19 mouse cellular contexts compared by ENCODE assay signal in genomic region chr2:154571266-154571665, GRCm38 (mm10). TPM values are rescaled to one million over a fixed set of nuclear protein-coding genes. Genes with fewer than 3 reads are reported as not detected.
A peak's percentile ranks its signal among the peaks of the same experiment; 100 is the strongest.
DNase-seq lines count a peak whose midpoint lies in the region; ATAC-seq and TF ChIP-seq lines count a peak whose summit lies in the region.
"Had no signal": no experiment of that assay in that cellular context is flagged by ENCODE, and none has a peak within 500 bp of the region (broad histone marks: within the 10 kb centered on the region; RNA-seq: fewer than 3 reads in every experiment).

No protein-coding gene starts in this region.

- H3K9ac ChIP-seq in liver, embryonic 13.5 days = 0 out of 2 replicates have a peak overlapping the region, but pooled peaks have one; percentile 62
- no peak overlapping the region for H3K9ac ChIP-seq in liver, embryonic 11.5 days (ENCODE audit: low read depth, low read length)
- H3K9ac ChIP-seq in hindbrain, embryonic 12.5 days = no peak overlapping the region
- H3K9ac ChIP-seq: forebrain, embryonic 12.5 days; hindbrain, embryonic 15.5 days; neural tube, embryonic 12.5 days had no signal

- no peak overlapping the region for H3K4me3 ChIP-seq in liver, embryonic 13.5 days (replicated peaks)
- H3K4me3 ChIP-seq in liver, embryonic 11.5 days (ENCODE audit: low read depth, low read length) = no peak overlapping the region
- no peak overlapping the region for H3K4me3 ChIP-seq in embryonic fibroblast, embryonic 13.5 days (ENCODE audit: insufficient read depth, low read length)
- H3K4me3 ChIP-seq in hindbrain, embryonic 12.5 days = no peak overlapping the region
- H3K4me3 ChIP-seq: forebrain, embryonic 12.5 days; hindbrain, embryonic 15.5 days; neural tube, embryonic 12.5 days had no signal

- 0 out of 2 replicates have a peak overlapping the region, but pooled peaks have one; percentile 91 for H3K4me2 ChIP-seq in liver, embryonic 13.5 days
- no peak overlapping the region; the same call in 1 of the 2 replicates for H3K4me2 ChIP-seq in liver, embryonic 11.5 days
- H3K4me2 ChIP-seq in hindbrain, embryonic 12.5 days (replicated peaks) = no peak overlapping the region
- H3K4me2 ChIP-seq: forebrain, embryonic 12.5 days had no signal

- H3K9me3 ChIP-seq in liver, embryonic 13.5 days (replicated peaks) = no peaks in the 10 kb centered on the region
- no peaks in the 10 kb centered on the region for H3K9me3 ChIP-seq in liver, embryonic 11.5 days (ENCODE audit: control insufficient read depth, low read length)
- no peaks in the 10 kb centered on the region for H3K9me3 ChIP-seq in hindbrain, embryonic 12.5 days (replicated peaks)
- H3K9me3 ChIP-seq: forebrain, embryonic 12.5 days; hindbrain, embryonic 15.5 days; neural tube, embryonic 12.5 days had no signal

- no peak overlapping the region for H3K27ac ChIP-seq in liver, embryonic 13.5 days
- no peak overlapping the region for H3K27ac ChIP-seq in liver, embryonic 11.5 days (ENCODE audit: low read depth, low read length)
- H3K27ac ChIP-seq in embryonic fibroblast, embryonic 13.5 days (ENCODE audit: insufficient read depth, low read length) = peak overlapping the region; percentile 46
- H3K27ac ChIP-seq in hindbrain, embryonic 12.5 days = no peak overlapping the region
- H3K27ac ChIP-seq: hindbrain, embryonic 15.5 days; neural tube, embryonic 12.5 days had no signal

- no peak for DNase-seq in liver, embryonic 13.5 days
- no peak for DNase-seq in liver, embryonic 11.5 days (ENCODE audit: low spot score)
- peak; percentile 57 for DNase-seq in 3T3-L1 (ENCODE audit: low read depth, low spot score)
- peak; percentile 29 for DNase-seq in CD4-positive helper T cell, adult 2 months (ENCODE audit: low read depth, low spot score)
- DNase-seq in kidney, postnatal 25 days = no peak
- DNase-seq: gastrocnemius, postnatal 25 days; heart, postnatal 10 days; kidney, adult 9 months; thymus, postnatal 36 days had no signal

- 53% methylated on average over 4 of the region's 4 CpGs for WGBS in liver, embryonic 13.5 days (ENCODE audit: insufficient replicate concordance)
- 70% methylated on average over 4 of the region's 4 CpGs for WGBS in liver, embryonic 11.5 days
- WGBS in hindbrain, embryonic 12.5 days = 84% methylated on average over 4 of the region's 4 CpGs

- TF ChIP-seq CTCF in embryonic fibroblast, embryonic 13.5 days (IDR thresholded peaks at IDR 0.05; ENCODE audit: borderline replicate concordance, insufficient read depth, low read length) = no peak

- no peak for ATAC-seq in liver, embryonic 13.5 days (ENCODE audit: low read depth)
- no peak for ATAC-seq in liver, embryonic 11.5 days (replicated peaks; ENCODE audit: low FRiP score)
- no peak for ATAC-seq in inflammation-experienced regulatory T-cells, adult 6 months
- ATAC-seq in hindbrain, embryonic 12.5 days (ENCODE audit: low FRiP score) = no peak
- ATAC-seq: midbrain, embryonic 16.5 days had no signal

- no peaks in the 10 kb centered on the region for H3K36me3 ChIP-seq in liver, embryonic 13.5 days
- no peaks in the 10 kb centered on the region for H3K36me3 ChIP-seq in liver, embryonic 11.5 days (ENCODE audit: control insufficient read depth, insufficient read depth, low read length)
- no peaks in the 10 kb centered on the region for H3K36me3 ChIP-seq in hindbrain, embryonic 12.5 days
- H3K36me3 ChIP-seq: forebrain, embryonic 12.5 days; hindbrain, embryonic 15.5 days; neural tube, embryonic 12.5 days had no signal

- no peaks in the 10 kb centered on the region for H3K27me3 ChIP-seq in liver, embryonic 13.5 days
- no peaks in the 10 kb centered on the region for H3K27me3 ChIP-seq in liver, embryonic 11.5 days (replicated peaks; ENCODE audit: control insufficient read depth, insufficient read depth, low read length)
- H3K27me3 ChIP-seq in hindbrain, embryonic 12.5 days = no peaks in the 10 kb centered on the region
- H3K27me3 ChIP-seq: forebrain, embryonic 12.5 days; hindbrain, embryonic 15.5 days; neural tube, embryonic 12.5 days had no signal

- H3K4me1 ChIP-seq in liver, embryonic 13.5 days (replicated peaks) = peaks cover 42% of the 10 kb centered on the region
- peaks cover 31% of the 10 kb centered on the region for H3K4me1 ChIP-seq in liver, embryonic 11.5 days (replicated peaks; ENCODE audit: control insufficient read depth, insufficient read depth, low read length)
- H3K4me1 ChIP-seq in embryonic fibroblast, embryonic 13.5 days (ENCODE audit: control insufficient read depth, insufficient read depth, low read length) = peaks cover 8% of the 10 kb centered on the region
- peaks cover 38% of the 10 kb centered on the region for H3K4me1 ChIP-seq in hindbrain, embryonic 12.5 days

- TF ChIP-seq POLR2A in embryonic fibroblast, embryonic 13.5 days (IDR thresholded peaks at IDR 0.05; ENCODE audit: low read depth, low read length) = no peak

RNA-seq across cellular contexts. Expression of gene E2f1, which starts 1.6 kb away (rescaled TPM):
- polyA plus RNA-seq in liver, embryonic 13.5 days (2015; fragmentation: Nextera tagmentation; extraction: Ambion mirVana) = 16.6 and 17.7 TPM in 2 replicates
- 12.6 and 14.0 TPM in 2 replicates for polyA plus RNA-seq in liver, embryonic 11.5 days (2014; fragmentation: Nextera tagmentation; extraction: Ambion mirVana)
- polyA plus RNA-seq in embryonic fibroblast, embryonic 13.5 days (2011; ENCODE audit: insufficient read length, low read depth, missing spikeins) = 21.5 and 24.3 TPM in 2 replicates
- 1 to 10 TPM; 1.3 to 2.6 (median 1.5) TPM for polyA plus RNA-seq in inflammation-experienced regulatory T-cells, adult 6 months (2017; shearing (Covaris generic))
- polyA plus RNA-seq in hindbrain, embryonic 12.5 days (2016; fragmentation: Nextera tagmentation; extraction: Ambion mirVana) = 25.0 and 30.7 TPM in 2 replicates

RNA-seq across cellular contexts. Expression of gene Necab3, which starts 12.6 kb away (rescaled TPM):
- polyA plus RNA-seq in liver, embryonic 13.5 days (2015; fragmentation: Nextera tagmentation; extraction: Ambion mirVana) = 0.81 and 0.88 TPM in 2 replicates
- 1.9 and 2.4 TPM in 2 replicates for polyA plus RNA-seq in liver, embryonic 11.5 days (2014; fragmentation: Nextera tagmentation; extraction: Ambion mirVana)
- polyA plus RNA-seq in embryonic fibroblast, embryonic 13.5 days (2011; ENCODE audit: insufficient read length, low read depth, missing spikeins) = 0.85 and 1.5 TPM in 2 replicates
- 1 to 10 TPM in 2 of 3 experiments, not detected in 1; 1.1 TPM for polyA plus RNA-seq in inflammation-experienced regulatory T-cells, adult 6 months (2017; shearing (Covaris generic))
- 11.6 and 12.3 TPM in 2 replicates for polyA plus RNA-seq in hindbrain, embryonic 12.5 days (2016; fragmentation: Nextera tagmentation; extraction: Ambion mirVana)

RNA-seq across cellular contexts. Expression of gene Actl10, which starts 19.7 kb away (rescaled TPM):
- not detected in 2 replicates for polyA plus RNA-seq in liver, embryonic 13.5 days (2015; fragmentation: Nextera tagmentation; extraction: Ambion mirVana)
- polyA plus RNA-seq in liver, embryonic 11.5 days (2014; fragmentation: Nextera tagmentation; extraction: Ambion mirVana) = 0.25 TPM in 1 of 2 replicates, not detected in the other
- polyA plus RNA-seq in embryonic fibroblast, embryonic 13.5 days (2011; ENCODE audit: insufficient read length, low read depth, missing spikeins) = not detected in 2 replicates
- not detected for polyA plus RNA-seq in inflammation-experienced regulatory T-cells, adult 6 months (2017; shearing (Covaris generic))
- 0.92 and 0.96 TPM in 2 replicates for polyA plus RNA-seq in hindbrain, embryonic 12.5 days (2016; fragmentation: Nextera tagmentation; extraction: Ambion mirVana)
- polyA plus RNA-seq: embryonic facial prominence, embryonic 14.5 days; large intestine, adult 2 months; liver, adult 2 months had no signal

RNA-seq across cellular contexts. Expression of gene 1700003F12Rik, which starts 24.4 kb away (rescaled TPM):
- 1.3 and 1.5 TPM in 2 replicates for polyA plus RNA-seq in liver, embryonic 13.5 days (2015; fragmentation: Nextera tagmentation; extraction: Ambion mirVana)
- polyA plus RNA-seq in liver, embryonic 11.5 days (2014; fragmentation: Nextera tagmentation; extraction: Ambion mirVana) = 1.0 and 1.8 TPM in 2 replicates
- polyA plus RNA-seq in embryonic fibroblast, embryonic 13.5 days (2011; ENCODE audit: insufficient read length, low read depth, missing spikeins) = 1.9 TPM in 1 of 2 replicates, not detected in the other
- polyA plus RNA-seq in inflammation-experienced regulatory T-cells, adult 6 months (2017; shearing (Covaris generic)) = not detected
- polyA plus RNA-seq in hindbrain, embryonic 12.5 days (2016; fragmentation: Nextera tagmentation; extraction: Ambion mirVana) = 1.4 and 3.2 TPM in 2 replicates
- polyA plus RNA-seq: large intestine, adult 2 months had no signal

RNA-seq across cellular contexts. Expression of gene Pxmp4, which starts 32.2 kb away (rescaled TPM):
- 26.8 and 28.9 TPM in 2 replicates for polyA plus RNA-seq in liver, embryonic 13.5 days (2015; fragmentation: Nextera tagmentation; extraction: Ambion mirVana)
- polyA plus RNA-seq in liver, embryonic 11.5 days (2014; fragmentation: Nextera tagmentation; extraction: Ambion mirVana) = 25.2 and 25.6 TPM in 2 replicates
- 11.8 and 13.2 TPM in 2 replicates for polyA plus RNA-seq in embryonic fibroblast, embryonic 13.5 days (2011; ENCODE audit: insufficient read length, low read depth, missing spikeins)
- 10 to 100 TPM; 15.1 to 21.3 (median 20.2) TPM for polyA plus RNA-seq in inflammation-experienced regulatory T-cells, adult 6 months (2017; shearing (Covaris generic))
- polyA plus RNA-seq in hindbrain, embryonic 12.5 days (2016; fragmentation: Nextera tagmentation; extraction: Ambion mirVana) = 14.1 and 14.3 TPM in 2 replicates

Comparison
In these comparisons a context has a peak if more than half of its experiments do, and no peak if none do; other contexts are left out.
1. DNase-seq: peak in 3T3-L1 (single experiment) and CD4-positive helper T cell, adult 2 months (single experiment); none in liver, embryonic 13.5 days (single experiment), liver, embryonic 11.5 days (single experiment) and kidney, postnatal 25 days (0 of 2).